Mouse (Mus musculus): ENCODE measurements at regions not wholly inside any gene's neighbourhood (a gene's known extent, or its start where the extent isn't known, plus 50 kb on each side); places are given as distances from the start of the nearest gene placed in this dataset.

GRCm38 (mm10) chr1:82070181-82071109 is 162.5 kb upstream of the Gm9747 start:
- no peak for DNase-seq

- peak; percentile 3 for DNase-seq
Observed at GRCm38 (mm10) chr1:82089136-82089839, 143.6 kb upstream of the Gm9747 start.

GRCm38 (mm10) chr1:82095101-82095500 is 137.8 kb upstream of the Gm9747 start:
- DNase-seq = no peak

- DNase-seq = no peak
Observed at GRCm38 (mm10) chr1:82106756-82107155, 126.2 kb upstream of the Gm9747 start.

- no peak for DNase-seq
Observed at GRCm38 (mm10) chr1:82110071-82110635, 122.8 kb upstream of the Gm9747 start.

- DNase-seq = no peak
Observed at GRCm38 (mm10) chr1:82112401-82112800, 120.5 kb upstream of the Gm9747 start.

GRCm38 (mm10) chr1:82124503-82124902 is 108.4 kb upstream of the Gm9747 start:
- no peak for DNase-seq

- no peak for DNase-seq
Observed at GRCm38 (mm10) chr1:82129700-82130275, 103.1 kb upstream of the Gm9747 start.

GRCm38 (mm10) chr1:82132536-82132935 is 100.4 kb upstream of the Gm9747 start:
- no peak for DNase-seq

GRCm38 (mm10) chr1:82134938-82135337 is 98.0 kb upstream of the Gm9747 start:
- no peak for DNase-seq

- no peak for DNase-seq
Observed at GRCm38 (mm10) chr1:82135761-82136331, 97.1 kb upstream of the Gm9747 start.

- DNase-seq = no peak
Observed at GRCm38 (mm10) chr1:82145256-82145655, 87.7 kb upstream of the Gm9747 start.

GRCm38 (mm10) chr1:82150219-82151128 is 82.4 kb upstream of the Gm9747 start:
- peak; percentile 7 for DNase-seq

GRCm38 (mm10) chr1:82155961-82156360 is 77.0 kb upstream of the Gm9747 start:
- DNase-seq = no peak

GRCm38 (mm10) chr1:82157013-82157412 is 75.9 kb upstream of the Gm9747 start:
- DNase-seq = no peak

- DNase-seq = no peak
Observed at GRCm38 (mm10) chr1:82158466-82158865, 74.4 kb upstream of the Gm9747 start.

- no peak for DNase-seq
Observed at GRCm38 (mm10) chr1:82159201-82159600, 73.7 kb upstream of the Gm9747 start.

GRCm38 (mm10) chr1:82162926-82163325 is 70.0 kb upstream of the Gm9747 start:
- no peak for DNase-seq

- DNase-seq = no peak
Observed at GRCm38 (mm10) chr1:82168158-82168557, 64.8 kb upstream of the Gm9747 start.

- DNase-seq = no peak
Observed at GRCm38 (mm10) chr1:82168949-82169348, 64.0 kb upstream of the Gm9747 start.

- DNase-seq = no peak
Observed at GRCm38 (mm10) chr1:82180427-82180826, 52.5 kb upstream of the Gm9747 start.

All from cerebellum, adult 11-12 months (tissue).